Mouse (Mus musculus) naive thymus-derived CD4-positive, alpha-beta T cell, adult 2 months (primary cell): ENCODE measurements around the gene Adprm.

Experiments used
- DNase-seq: peaks from one replicate; pipeline ENCODE4 v3.0.0-alpha.2; 2011; ENCODE audit warnings: low read depth

Gene Adprm

GRCm38 (mm10) chr11:67076781-67077180 is 24.4 kb upstream of the Adprm start:
- DNase-seq, result no peak

GRCm38 (mm10) chr11:67075036-67075435 is 22.6 kb upstream of the Adprm start:
- no peak for DNase-seq

- no peak for DNase-seq
Observed at GRCm38 (mm10) chr11:67072615-67073130, 20.3 kb upstream of the Adprm start.

- DNase-seq, result no peak
Observed at GRCm38 (mm10) chr11:67067741-67068140, 15.3 kb upstream of the Adprm start.

- DNase-seq, result no peak
Observed at GRCm38 (mm10) chr11:67062726-67063125, 10.3 kb upstream of the Adprm start.

- DNase-seq, result no peak
Observed at GRCm38 (mm10) chr11:67061311-67061710, 8.9 kb upstream of the Adprm start.

- DNase-seq, result no peak
Observed at GRCm38 (mm10) chr11:67054754-67055365, 2.5 kb upstream of the Adprm start.

GRCm38 (mm10) chr11:67051676-67052320 is 596 bp downstream of the Adprm start:
- DNase-seq, result no peak

- DNase-seq, result peak; percentile 21
Observed at GRCm38 (mm10) chr11:67049256-67049655, 3.1 kb downstream of the Adprm start.

- DNase-seq, result no peak
Observed at GRCm38 (mm10) chr11:67048496-67048895, 3.9 kb downstream of the Adprm start.

GRCm38 (mm10) chr11:67047199-67047598 is 5.2 kb downstream of the Adprm start:
- no peak for DNase-seq

- no peak for DNase-seq
Observed at GRCm38 (mm10) chr11:67044959-67045358, 7.4 kb downstream of the Adprm start.

GRCm38 (mm10) chr11:67043007-67043406 is 9.4 kb downstream of the Adprm start:
- no peak for DNase-seq

GRCm38 (mm10) chr11:67040483-67040882 is 11.9 kb downstream of the Adprm start:
- no peak for DNase-seq

- no peak for DNase-seq
Observed at GRCm38 (mm10) chr11:67039799-67040198, 12.6 kb downstream of the Adprm start.

- DNase-seq, result no peak
Observed at GRCm38 (mm10) chr11:67036892-67037291, 15.5 kb downstream of the Adprm start.

- DNase-seq, result no peak
Observed at GRCm38 (mm10) chr11:67036229-67036628, 16.2 kb downstream of the Adprm start.

GRCm38 (mm10) chr11:67034775-67035485 is 17.5 kb downstream of the Adprm start:
- no peak for DNase-seq

- DNase-seq, result no peak
Observed at GRCm38 (mm10) chr11:67031603-67031915, 20.8 kb downstream of the Adprm start.

- no peak for DNase-seq
Observed at GRCm38 (mm10) chr11:67030904-67031602, 21.3 kb downstream of the Adprm start.

GRCm38 (mm10) chr11:67024867-67025477 is 27.4 kb downstream of the Adprm start, which contains the start of gene Tmem220:
TSS of gene Tmem220 (plus strand) at chr11:67025154.
- DNase-seq, result peak; percentile 93

GRCm38 (mm10) chr11:67023802-67024340 is 28.5 kb downstream of the Adprm start:
- no peak for DNase-seq
